Mouse (Mus musculus) embryo, embryonic 10 days (tissue): Measurements from ENCODE around the gene Tbx21.

Experiments
- DNase-seq: peaks from one replicate; pipeline ENCODE4 v3.0.0-alpha.2; 2015; ENCODE audit warnings: low spot score

Gene Tbx21

DNA sequence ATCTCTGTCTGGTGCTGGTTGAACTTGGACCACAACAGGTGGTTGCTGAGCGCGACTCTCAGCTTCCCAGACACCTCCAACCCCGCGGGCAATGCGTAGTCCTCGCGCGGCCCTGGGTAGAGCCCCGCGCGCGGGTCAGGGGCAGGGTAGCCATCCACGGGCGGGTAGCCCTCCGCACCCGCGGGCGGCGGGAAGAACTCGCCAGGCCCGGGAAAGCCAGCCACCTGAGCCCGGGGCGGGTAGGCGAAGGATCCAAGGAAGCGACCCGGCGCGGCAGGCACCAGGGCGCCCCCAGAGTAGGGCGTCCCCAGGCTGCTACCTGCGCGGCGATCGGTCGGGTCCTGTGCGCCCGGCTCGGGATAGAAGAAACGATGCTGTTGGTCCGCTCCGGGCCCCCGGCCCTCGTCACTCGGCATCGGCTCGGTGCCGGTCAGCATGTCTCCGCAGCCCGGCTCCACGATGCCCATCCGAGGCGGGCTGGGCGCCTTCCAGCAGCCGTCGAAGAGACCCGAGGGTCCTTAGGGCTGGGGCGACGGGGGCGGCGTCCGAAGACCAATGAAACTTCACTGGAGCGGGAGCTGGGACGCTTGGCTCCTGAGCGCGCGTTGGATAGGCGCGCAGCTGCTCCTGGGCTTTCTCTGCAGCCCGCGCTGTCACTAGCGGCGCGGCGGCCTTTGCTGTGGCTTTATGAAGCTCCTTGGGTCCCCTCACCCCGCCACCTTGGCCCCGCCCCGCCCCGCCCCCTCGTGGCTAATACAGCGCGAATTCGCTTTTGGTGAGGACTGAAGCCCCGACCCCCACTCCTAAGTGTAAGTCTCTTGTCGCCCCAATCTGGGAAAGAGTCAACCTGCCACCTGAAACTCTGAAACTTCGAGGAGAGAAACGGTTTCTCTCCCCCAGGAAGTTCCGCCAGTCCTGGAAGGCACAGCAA is at the start of gene Tbx21:
TSS of gene Tbx21 (minus strand) at position 661 of the 931 bp plus-strand sequence.
- DNase-seq: peak; percentile 64

DNA sequence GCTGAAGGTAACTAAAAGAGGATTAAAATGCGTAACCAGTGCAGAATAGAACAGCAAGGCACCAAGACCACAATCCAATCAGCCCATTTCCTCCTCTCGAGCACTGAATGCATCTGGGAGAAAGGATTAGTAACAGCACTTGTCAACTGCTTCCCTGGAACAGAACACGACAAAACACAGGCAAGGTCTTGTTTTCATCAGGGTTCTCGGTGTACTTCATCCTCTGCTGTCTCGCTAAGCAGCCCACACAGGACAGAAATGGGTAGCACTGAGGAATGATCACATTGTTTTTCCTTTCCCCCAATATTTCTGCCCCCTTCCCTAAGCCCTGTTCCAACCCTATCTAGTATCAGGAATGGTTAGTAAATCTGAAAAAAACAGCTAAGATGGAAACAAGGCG is 45.2 kb upstream of the Tbx21 start:
- no peak for DNase-seq

DNA sequence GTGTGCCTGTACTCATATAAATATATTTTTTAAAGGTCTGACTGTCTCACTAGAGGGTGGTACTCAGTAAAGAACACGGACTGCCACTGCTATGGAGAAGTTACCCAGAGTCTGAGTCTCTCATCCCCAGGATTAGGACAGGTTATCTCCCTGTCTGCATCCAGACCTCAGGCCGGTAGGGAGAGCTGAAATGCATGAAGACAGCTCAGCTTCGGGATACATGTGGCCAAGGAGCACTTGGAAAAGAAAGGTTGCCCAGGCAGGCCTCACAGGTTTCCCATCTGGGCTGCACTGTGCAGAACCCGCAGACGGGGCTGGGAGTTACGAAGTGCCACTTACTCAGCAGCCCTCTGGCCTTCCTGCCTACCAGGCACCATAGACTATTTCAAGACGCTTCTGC is 41.9 kb upstream of the Tbx21 start:
- no peak for DNase-seq

DNA sequence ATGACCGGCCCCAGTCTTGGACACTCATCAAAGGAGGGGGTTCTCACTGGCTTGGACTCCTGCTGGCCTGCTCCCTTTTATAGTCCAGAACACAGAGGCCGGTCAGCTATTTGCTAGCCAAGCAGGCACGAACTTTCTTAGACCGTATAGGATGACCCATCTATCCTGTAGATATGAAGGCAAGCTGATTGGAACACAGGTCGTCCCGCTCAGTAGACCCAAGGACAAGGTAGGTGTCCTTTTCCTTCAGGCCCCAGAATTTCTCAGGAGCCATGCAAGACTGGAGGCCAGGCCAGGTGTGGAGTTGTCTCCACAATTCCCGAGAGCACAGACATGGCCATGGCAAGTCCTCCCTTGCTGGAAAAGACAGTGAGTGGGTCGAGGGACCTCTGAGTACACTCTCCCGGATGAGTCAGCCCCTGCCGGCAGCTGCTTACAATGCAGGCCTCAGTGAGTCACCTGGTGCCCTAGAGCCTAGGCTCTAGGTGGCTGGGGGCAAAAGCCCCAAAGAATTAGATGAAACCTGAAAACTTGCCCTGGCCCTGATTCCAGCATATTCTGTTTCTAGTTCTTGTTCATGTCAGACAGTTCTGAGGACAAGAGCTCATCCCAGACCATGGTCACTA is 37.6 kb upstream of the Tbx21 start:
- peak; percentile 55 for DNase-seq

DNA sequence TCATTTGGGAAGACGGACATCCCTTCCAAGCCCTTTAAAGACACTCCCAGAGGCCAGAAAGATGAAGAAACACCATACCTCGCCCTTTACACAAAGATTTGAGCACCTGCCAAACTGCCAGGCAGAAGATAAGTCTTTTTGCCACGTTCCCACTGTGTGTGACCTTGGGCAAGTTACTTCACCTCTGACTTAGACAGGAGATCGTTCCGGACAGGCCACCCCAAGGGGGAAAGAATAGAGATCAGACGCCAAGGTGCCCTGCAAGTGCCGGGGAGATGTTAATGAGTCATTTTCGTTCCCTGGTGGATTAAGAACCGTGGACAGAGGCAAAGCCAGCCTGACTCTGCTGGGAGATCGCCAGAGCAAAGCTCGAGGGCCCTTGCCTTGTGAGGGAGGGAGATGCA is 36.9 kb upstream of the Tbx21 start:
- DNase-seq: peak; percentile 64

DNA sequence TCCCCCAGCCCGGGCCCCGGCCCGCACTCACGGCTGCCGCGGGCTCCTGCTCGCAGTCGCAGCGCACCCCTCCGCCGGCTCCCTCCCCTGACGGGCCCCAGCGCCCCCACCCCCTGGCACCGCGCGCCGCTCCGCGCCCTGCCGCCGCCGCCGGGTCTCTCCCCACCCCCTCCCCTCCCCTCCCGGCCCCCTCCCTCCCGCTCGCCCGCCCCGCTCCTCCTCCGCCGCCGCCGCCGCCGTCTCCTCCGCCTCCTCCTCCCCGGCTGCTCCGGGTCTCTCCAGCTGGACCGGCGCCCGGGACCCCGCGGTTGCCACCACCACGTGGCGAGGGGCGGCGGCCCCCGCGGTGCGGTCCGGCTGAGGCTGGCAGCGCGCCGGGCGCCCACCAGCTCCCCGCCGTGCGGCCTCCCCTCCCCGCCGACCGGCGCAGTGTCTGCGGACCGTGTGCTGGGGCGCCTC is 36.2 kb upstream of the Tbx21 start, which contains the start of gene Tbkbp1:
TSS of gene Tbkbp1 (minus strand) at position 153 of the 459 bp plus-strand sequence.
- DNase-seq: peak; percentile 35

DNA sequence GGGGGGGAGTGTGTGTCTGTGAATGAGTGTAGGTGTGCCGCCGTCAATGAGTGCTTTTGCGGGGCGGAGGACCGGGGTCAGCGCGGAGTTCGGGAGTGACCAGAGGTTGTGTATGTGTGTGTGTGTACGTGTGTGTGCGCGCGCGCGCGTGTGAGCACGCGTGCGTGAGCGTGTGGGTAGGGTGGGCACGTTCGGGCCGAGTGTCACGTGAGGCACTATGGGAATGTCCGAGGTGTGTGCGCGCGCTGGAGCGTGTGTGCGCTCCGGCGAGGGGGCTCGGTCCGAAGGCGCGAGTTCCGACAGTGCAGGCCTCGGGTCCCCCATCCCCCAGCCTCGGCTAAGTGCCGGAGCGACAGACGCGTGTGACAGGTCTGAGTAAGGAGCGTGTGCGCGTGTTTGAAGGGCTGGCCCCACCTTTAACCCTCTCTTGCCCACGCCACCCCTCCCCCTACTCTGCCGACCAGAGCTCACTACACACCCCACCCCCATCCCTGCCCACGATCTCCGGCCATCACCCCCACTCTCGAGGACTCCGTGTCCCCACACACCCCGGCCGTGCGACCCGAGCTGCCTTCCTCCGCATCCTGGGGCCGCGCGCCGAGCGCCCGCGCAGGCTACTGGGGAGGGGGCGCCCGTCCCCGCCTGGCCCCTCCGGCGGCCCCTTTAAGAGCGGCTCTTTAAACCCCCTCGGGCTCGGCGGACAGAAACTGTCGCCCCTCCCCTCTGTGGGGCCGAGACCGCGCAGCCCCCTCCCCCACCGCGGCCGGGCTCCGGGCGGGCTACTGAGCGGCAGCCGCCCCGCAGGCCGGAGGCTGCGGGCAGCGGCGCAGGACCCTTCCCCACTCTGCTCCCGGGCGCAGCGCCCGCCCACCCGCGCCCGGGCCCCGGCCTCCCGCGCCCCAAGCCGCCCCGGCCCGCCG is 35.5 kb upstream of the Tbx21 start:
- DNase-seq: peak; percentile 89

DNA sequence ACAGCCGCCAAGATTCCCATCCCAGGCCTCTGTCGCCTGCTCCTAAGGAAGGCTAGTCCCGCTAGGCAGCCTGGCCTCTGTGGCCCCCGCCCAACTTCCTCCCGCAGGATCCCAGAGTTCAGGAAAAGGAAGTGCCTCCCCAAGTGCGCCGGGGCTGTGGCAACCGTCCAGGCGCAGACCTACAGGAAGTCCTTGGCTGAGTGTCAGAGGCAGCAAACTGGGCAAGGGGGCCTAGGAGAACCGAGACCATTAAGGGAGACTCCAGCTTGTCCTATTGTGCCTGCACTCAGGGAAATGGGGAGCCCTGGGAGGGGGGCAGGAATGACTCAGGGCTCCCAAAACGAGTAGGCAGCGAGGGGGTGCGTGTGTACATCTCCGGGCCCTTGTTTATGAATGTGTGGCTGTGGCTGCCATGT is 34.9 kb upstream of the Tbx21 start:
- peak; percentile 55 for DNase-seq

DNA sequence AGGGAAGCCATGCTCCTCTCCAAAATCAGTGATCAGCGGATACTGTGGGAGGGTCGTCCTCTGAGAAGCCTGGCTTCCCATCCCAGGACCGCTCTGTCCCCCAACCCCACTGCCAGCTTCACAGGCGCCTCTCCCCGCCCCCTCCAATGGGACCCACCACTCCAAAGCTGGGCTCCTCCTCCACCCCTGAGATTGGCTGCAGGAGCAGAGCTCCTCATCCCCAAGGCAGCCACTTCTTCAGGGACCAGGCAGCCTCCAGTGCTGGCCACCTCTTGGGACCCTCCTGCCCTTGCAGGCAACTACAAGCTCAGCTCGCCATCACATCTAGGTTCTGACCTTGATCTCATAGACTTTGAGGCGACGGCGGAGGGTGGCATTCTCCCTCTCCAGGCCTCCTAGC is 33.9 kb upstream of the Tbx21 start:
- DNase-seq: no peak

DNA sequence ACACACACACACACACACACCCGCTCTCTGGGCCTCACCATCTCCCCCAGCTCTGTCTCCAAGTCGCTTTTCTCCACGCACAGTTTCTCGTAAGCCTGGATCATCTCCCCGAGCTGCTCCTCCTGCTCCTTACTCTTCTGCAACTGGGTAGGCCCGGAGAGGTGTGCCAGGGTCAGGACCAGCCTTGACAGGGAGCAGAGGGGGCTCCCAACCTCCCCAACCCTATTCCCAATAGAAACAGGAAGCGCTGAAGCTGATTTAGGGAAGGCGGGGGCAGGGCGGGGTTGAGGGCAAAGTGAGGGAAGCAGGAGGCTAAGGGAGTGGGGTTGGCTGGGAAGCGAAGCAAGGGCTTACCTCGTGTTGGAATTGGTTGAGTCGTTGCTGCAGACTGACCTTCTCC is 33.5 kb upstream of the Tbx21 start:
- no peak for DNase-seq

DNA sequence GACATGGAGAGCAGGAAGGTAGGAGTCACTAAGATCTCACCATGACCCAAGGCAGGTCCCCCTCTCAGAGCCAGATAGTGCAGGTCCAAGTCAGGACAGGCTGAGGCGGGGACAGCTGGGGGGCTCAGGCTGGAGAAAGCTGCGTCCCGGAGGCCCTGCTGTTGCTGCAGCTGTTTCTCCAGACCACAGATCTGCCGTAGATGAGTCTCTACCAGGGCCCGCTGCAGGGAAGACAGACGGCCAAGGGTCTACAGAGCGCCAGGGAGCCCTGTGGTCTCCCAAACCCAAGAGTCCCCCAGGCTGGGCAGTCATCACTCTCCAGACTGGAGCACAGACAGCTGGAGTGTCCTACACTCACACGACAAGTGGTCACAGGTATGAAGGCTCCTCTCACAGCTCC is 32.2 kb upstream of the Tbx21 start:
- no peak for DNase-seq

DNA sequence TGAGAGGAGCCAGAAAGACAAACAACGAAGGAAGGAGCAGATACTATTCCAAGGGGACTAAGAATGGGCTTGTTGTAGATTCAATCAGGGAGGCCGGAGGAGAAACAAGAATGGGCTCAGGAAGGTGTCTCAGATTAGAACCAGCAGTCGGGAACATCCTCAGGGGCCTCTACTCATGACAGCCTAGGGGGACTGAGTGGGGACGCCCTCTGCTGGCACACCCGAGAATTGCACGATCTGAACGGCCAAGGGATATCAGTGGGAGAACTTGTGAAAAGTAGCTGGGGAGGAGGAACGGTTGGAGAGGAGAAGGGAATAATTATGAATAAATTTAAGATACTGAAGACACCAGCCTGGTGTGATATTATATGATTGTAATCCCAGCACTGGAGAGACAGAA is 31.6 kb upstream of the Tbx21 start:
- DNase-seq: peak; percentile 89

DNA sequence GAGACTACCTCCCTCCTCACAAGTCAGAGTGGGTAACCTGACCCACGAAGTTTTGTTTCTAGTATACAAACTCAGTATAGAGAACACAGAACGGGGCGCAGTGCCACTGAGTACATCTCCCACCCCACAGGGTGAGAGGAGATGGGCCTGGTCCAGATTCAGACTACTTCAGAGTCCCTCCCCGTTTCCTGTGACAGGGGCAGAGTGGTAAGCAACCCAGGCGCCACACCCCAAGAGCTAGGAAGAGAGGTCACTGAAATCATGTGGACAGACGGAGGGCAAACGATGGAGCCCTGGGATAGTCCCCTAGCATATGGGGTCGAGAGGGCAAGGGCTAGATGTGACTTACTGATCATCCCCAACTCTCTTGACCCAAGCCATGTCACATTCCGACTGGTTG is 30.8 kb upstream of the Tbx21 start:
- DNase-seq: no peak

DNA sequence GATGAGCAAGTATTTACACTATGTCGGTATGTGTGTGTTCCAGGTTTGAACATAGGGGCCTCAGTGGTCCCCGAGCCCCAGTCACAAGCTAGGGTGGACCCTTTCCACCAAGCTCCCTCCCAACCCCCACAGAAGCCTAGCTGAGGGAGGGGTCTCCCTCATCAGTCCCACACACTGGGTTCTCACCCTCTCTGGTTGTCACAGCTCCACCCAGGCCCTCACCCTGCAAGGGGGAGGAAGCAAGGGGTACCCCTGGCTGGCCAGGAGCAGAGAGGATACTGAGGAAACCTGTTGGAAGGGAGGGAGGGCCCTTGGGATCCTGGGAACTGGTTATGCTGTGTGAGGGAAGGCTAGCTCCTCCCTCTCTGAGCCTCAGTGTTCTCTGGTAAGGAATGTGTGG is 30.2 kb upstream of the Tbx21 start:
- DNase-seq: no peak

DNA sequence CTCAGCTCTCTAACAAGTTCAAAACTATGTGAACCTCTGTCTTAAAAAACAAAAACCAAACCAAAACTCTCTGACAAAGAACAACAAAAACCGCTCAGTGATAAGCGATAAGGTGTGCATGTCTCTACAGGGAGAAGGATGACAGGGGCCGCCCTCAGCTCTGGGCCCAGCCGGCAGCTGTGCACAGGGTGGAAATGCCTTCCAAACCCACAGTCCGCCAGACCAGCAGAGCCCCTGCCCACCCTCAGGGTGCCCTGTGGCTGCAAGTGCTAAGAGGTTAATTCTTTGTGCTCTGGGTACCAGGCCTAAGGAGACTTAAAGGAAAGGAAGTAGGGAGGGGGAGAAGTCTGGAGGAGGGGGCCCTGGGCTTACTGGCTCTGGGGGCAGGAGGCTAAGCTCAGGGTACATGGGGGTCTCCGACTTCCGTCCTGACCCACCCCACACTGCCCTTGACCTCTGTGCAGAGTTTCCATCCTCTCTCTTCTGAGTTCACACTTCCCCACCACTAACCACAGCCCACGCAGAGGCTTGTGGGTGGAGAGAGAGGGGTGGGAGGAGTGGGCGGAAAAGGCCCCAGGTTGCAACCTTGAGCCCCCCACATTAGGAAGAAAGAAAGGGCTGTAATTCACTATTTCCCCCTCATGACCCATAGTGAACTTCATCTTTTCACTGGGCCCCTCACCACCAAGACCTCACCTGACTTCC is 28.2 kb upstream of the Tbx21 start:
- DNase-seq: no peak

DNA sequence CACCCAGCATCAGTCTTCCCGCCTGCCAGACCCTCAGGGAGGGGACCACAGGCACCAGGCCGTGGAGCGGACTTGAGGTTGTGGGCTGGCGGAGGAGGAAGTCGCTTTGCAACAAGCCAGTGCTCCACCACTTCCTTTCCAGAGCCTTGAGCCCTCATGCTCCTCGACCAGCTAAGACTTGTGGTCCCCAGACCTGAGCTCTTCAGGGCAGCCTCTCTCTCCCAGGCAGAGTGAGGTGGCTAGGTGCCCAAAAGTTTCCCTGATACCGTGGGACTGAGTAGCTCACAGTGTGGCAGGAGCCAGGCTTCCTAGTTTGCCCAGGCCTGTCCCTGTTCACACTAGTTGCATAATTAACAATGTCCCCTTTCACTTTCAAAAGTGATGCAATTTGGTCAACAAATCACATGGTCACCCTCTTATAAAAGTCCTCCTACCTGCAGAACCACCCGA is 27.1 kb upstream of the Tbx21 start:
- no peak for DNase-seq

DNA sequence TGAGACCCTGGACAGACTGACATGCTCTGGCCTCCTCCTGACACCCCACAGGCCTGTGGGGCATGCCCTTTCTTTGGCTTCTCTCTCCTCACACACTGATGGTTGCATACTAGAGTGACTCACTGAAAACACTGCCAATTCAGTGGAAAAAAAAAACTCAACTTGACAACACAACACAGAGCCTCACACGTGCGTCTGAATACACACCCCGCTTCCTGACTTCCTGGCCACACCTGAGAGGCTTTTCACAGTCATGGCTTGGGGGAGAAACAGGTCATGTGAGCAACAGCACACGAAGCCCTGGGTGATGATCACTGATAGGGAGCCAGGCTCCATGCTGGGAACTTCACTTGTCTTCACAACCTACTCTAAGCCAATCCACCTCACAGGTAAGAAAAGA is 25.7 kb upstream of the Tbx21 start:
- no peak for DNase-seq

DNA sequence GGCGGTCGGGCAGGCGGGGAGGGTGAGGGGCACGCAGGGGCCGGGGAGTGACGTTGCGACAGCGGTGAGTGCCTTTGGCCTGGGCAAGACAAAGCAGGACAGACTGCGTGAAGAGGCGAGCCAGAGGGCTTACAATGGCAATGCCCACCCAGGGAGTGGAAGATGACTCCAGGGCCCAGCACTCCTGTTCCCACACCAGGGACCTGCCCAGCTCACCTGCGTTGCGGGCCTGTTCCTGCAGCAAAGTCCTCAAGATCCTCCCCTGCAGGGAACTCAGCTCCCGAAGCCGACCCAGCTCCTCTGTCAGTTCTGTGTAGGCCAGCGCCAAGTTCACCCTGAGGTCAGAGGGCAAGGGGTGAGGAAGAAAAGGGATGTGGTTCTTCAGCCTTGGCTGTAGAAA is 24.1 kb upstream of the Tbx21 start:
- DNase-seq: no peak

DNA sequence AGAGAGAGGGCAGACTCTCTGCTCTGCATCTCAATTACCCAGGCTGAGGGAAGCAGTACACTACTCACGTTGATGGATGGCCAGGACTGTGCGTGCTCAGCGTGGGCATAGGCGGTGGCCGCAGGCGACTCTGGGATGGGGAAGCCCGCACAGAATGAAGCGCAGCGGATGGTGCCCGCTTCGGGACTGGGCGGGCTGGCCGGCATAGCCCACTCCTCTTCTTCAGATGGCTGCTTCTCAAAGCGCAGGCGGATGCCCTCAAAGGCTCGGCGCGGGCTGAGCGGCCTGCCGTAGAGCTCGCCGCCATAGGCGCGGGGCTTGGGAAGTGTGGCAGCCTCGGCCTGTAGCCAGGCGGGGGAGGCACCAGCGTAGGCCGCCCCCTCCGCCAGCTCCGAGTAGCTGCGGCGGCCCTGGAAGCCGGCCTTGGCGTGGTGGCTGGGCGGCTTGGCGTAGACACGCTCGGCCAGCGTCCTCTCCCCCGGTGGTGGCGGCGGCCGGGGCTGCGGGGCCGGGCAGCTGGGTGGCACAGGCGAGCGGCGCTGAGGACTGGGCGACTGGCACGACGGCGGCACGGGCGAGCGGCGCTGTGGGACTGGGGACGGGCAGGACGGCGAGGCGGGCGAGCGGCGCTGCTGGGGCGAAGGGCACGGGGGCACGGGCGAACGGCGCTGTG is 23.6 kb upstream of the Tbx21 start:
- DNase-seq: peak; percentile 56

DNA sequence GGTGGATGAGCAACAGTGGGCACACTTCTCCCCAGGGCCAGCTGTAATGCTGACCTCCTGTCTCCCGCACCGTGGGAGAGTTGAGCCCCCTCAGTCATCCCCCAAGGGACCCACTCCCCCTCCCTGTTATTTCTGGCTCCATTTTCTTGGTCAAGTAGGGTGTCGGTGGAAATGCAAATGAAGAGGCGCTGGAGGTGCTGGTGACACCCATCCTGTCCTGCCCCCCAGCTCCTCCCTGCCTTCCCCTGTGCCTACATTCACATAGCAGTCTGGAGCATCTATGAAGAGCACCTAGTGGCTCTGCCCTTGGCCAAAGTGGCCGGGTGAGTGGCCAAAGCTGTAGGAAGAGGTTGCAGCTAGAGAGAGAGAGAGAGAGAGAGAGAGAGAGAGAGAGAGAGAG is 18.1 kb upstream of the Tbx21 start:
- DNase-seq: no peak

DNA sequence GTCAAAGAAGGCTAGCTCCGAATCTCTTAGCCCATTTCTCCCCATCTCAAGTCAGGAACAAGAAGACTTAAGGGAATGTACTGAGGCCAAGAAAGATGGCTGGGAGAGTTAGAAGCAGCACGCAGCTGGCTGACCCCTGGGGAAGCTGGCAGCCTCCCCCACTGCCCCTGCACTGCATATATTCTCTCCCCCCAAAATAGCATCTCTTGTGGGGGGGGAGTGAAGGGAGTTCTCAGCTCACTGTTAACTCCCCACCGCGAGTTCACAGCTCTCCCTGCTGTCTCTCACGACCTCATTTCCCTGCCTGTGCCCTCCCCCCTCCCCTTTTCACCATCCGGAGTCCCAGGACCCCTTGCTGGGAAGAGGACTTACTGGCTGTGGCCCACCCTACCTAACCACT is 17.1 kb upstream of the Tbx21 start:
- DNase-seq: no peak
